Mouse (Mus musculus) stomach, embryonic 15.5 days (tissue): Measurements from ENCODE around the gene Srsf10. TPM values are rescaled to one million over a fixed set of nuclear protein-coding genes. Genes with fewer than 3 reads are reported as not detected.

Experiments
- ATAC-seq: fragments of 200-750 bp; cut with Nextera tagmentation; 2 replicates; pipeline ENCODE4 v1.8.0; 2017; ENCODE audit warnings: low read depth, moderate number of reproducible peaks, moderate TSS enrichment; ENCODE audit not compliant: insufficient read depth, low FRiP score
- H3K27ac ChIP-seq: fragments of 300-500 bp; sonication (generic); 2 replicates; pipeline ENCODE4 v1.5.1; 2015; ENCODE audit warnings: mild to moderate bottlenecking, inconsistent platforms
- H3K27me3 ChIP-seq: fragments of 300-500 bp; sonication (generic); replicated peaks from 2 replicates; pipeline ENCODE4 v1.6.1; 2015; ENCODE audit warnings: inconsistent platforms
- H3K36me3 ChIP-seq: fragments of 300-500 bp; sonication (generic); 2 replicates; pipeline ENCODE4 v1.6.1; 2015; ENCODE audit warnings: inconsistent platforms
- H3K4me1 ChIP-seq: fragments of 300-500 bp; sonication (generic); 2 replicates; pipeline ENCODE4 v1.6.1; 2015; ENCODE audit warnings: inconsistent platforms
- H3K4me2 ChIP-seq: fragments of 300-500 bp; sonication (generic); 2 replicates; pipeline ENCODE4 v1.6.1; 2015; ENCODE audit warnings: mild to moderate bottlenecking, inconsistent platforms
- H3K4me3 ChIP-seq: fragments of 300-500 bp; sonication (generic); replicated peaks from 2 replicates; pipeline ENCODE4 v1.5.1; 2015; ENCODE audit warnings: inconsistent platforms
- H3K9ac ChIP-seq: fragments of 300-500 bp; sonication (generic); 2 replicates; pipeline ENCODE4 v1.6.1; 2015; ENCODE audit warnings: inconsistent platforms
- H3K9me3 ChIP-seq: fragments of 300-500 bp; sonication (generic); 2 replicates; pipeline ENCODE4 v1.6.1; 2016; ENCODE audit warnings: inconsistent platforms
- WGBS: fragments of 180-500 bp; shearing (Covaris S2); methylation state at CpG from one replicate; pipeline ENCODE4 v1.1.7; 2015; 5-methylcytosine and 5-hydroxymethylcytosine counted together
- polyA plus RNA-seq: library from polyadenylated mRNA; unstranded; fragments of >200 nt; fragmentation: Nextera tagmentation; extraction: Ambion mirVana; gene quantifications from 2 replicates; pipeline ENCODE4 v1.2.1, GENCODE M21; 2015

The Srsf10 gene
- polyA plus RNA-seq, 1 experiment from 2014 or later, result 204 TPM

GRCm38 (mm10) chr4:135834124-135834717 is 21.3 kb upstream of the Srsf10 start:
- H3K9me3 ChIP-seq, result no peaks in the 10 kb centered on the region
- no peak overlapping the region for H3K4me3 ChIP-seq
- H3K4me2 ChIP-seq, result no peak overlapping the region
- no peak for ATAC-seq
- 82% methylated on average over 8 of the region's 8 CpGs for WGBS
- no peak overlapping the region for H3K27ac ChIP-seq
- no peaks in the 10 kb centered on the region for H3K27me3 ChIP-seq
- H3K4me1 ChIP-seq, result 0 out of 2 replicates have a peak, but pooled peaks cover 4% of the 10 kb centered on the region
- no peaks in the 10 kb centered on the region for H3K36me3 ChIP-seq
- H3K9ac ChIP-seq, result no peak overlapping the region

- Histone ChIP-seq H3K9me3 (no peaks in the 10 kb centered on the region), H3K4me1 (no peaks in the 10 kb centered on the region), H3K27ac (no peak overlapping the region), H3K9ac (no peak overlapping the region), H3K27me3 (no peaks in the 10 kb centered on the region), H3K36me3 (no peaks in the 10 kb centered on the region), H3K4me3 (no peak overlapping the region), H3K4me2 (no peak overlapping the region)
- no peak for ATAC-seq
- WGBS, result 70% methylated on average over 3 of the region's 3 CpGs
Measured at GRCm38 (mm10) chr4:135838925-135839292, 16.6 kb upstream of the Srsf10 start.

- no peak overlapping the region; the same call in 1 of the 2 replicates for H3K27ac ChIP-seq
- WGBS, result 65% methylated on average over 21 of the region's 21 CpGs
- H3K4me1 ChIP-seq, result no peaks in the 10 kb centered on the region
- H3K4me2 ChIP-seq, result no peak overlapping the region
- H3K9me3 ChIP-seq, result no peaks in the 10 kb centered on the region
- no peaks in the 10 kb centered on the region for H3K36me3 ChIP-seq
- ATAC-seq, result no peak
- no peaks in the 10 kb centered on the region for H3K27me3 ChIP-seq
- no peak overlapping the region for H3K4me3 ChIP-seq
- no peak overlapping the region for H3K9ac ChIP-seq
Measured at GRCm38 (mm10) chr4:135839293-135840011, 16.1 kb upstream of the Srsf10 start.

GRCm38 (mm10) chr4:135844400-135844799 is 11.1 kb upstream of the Srsf10 start:
- no peak overlapping the region; the same call in 1 of the 2 replicates for H3K27ac ChIP-seq
- no peak for ATAC-seq
- no peaks in the 10 kb centered on the region for H3K27me3 ChIP-seq
- 76% methylated on average over 6 of the region's 6 CpGs for WGBS
- no peaks in the 10 kb centered on the region for H3K36me3 ChIP-seq
- H3K4me3 ChIP-seq, result no peak overlapping the region
- no peaks in the 10 kb centered on the region for H3K4me1 ChIP-seq
- no peak overlapping the region for H3K9ac ChIP-seq
- H3K4me2 ChIP-seq, result no peak overlapping the region
- H3K9me3 ChIP-seq, result no peaks in the 10 kb centered on the region

GRCm38 (mm10) chr4:135847581-135847980 is 8.0 kb upstream of the Srsf10 start:
- WGBS, result 56% methylated on average over 5 of the region's 5 CpGs
- H3K4me2 ChIP-seq, result no peak overlapping the region
- no peaks in the 10 kb centered on the region for H3K27me3 ChIP-seq
- no peak overlapping the region for H3K27ac ChIP-seq
- no peak overlapping the region for H3K9ac ChIP-seq
- H3K36me3 ChIP-seq, result no peaks in the 10 kb centered on the region
- no peaks in the 10 kb centered on the region for H3K9me3 ChIP-seq
- H3K4me1 ChIP-seq, result peaks cover 11% of the 10 kb centered on the region; the same call in 1 of the 2 replicates
- H3K4me3 ChIP-seq, result no peak overlapping the region
- ATAC-seq, result no peak

- Histone ChIP-seq H3K27ac (no peak overlapping the region), H3K9ac (no peak overlapping the region), H3K36me3 (no peaks in the 10 kb centered on the region), H3K4me3 (no peak overlapping the region), H3K27me3 (no peaks in the 10 kb centered on the region), H3K4me2 (0 out of 2 replicates have a peak overlapping the region, but pooled peaks have one; percentile 8), H3K4me1 (peaks cover 15% of the 10 kb centered on the region; the same call in 1 of the 2 replicates), H3K9me3 (no peaks in the 10 kb centered on the region)
- ATAC-seq, result no peak; the same call in 1 of the 2 replicates
- WGBS, result 40% methylated on average over 13 of the region's 13 CpGs
Measured at GRCm38 (mm10) chr4:135850411-135851095, 5.0 kb upstream of the Srsf10 start.

GRCm38 (mm10) chr4:135851942-135852341 is 3.6 kb upstream of the Srsf10 start:
- Histone ChIP-seq H3K36me3 (no peaks in the 10 kb centered on the region), H3K27ac (no peak overlapping the region), H3K27me3 (no peaks in the 10 kb centered on the region), H3K4me3 (no peak overlapping the region), H3K4me1 (peaks cover 15% of the 10 kb centered on the region; the same call in 1 of the 2 replicates), H3K9ac (no peak overlapping the region), H3K9me3 (no peaks in the 10 kb centered on the region), H3K4me2 (no peak overlapping the region)
- WGBS, result 79% methylated on average over 9 of the region's 9 CpGs
- no peak for ATAC-seq

GRCm38 (mm10) chr4:135853987-135854546 is 1.5 kb upstream of the Srsf10 start:
- H3K9me3 ChIP-seq, result no peaks in the 10 kb centered on the region
- H3K36me3 ChIP-seq, result no peaks in the 10 kb centered on the region
- peaks cover 23% of the 10 kb centered on the region for H3K4me1 ChIP-seq
- H3K9ac ChIP-seq, result no peak overlapping the region
- ATAC-seq, result no peak
- H3K27ac ChIP-seq, result no peak overlapping the region
- no peaks in the 10 kb centered on the region for H3K27me3 ChIP-seq
- H3K4me2 ChIP-seq, result no peak overlapping the region
- WGBS, result 89% methylated on average over 14 of the region's 14 CpGs
- no peak overlapping the region for H3K4me3 ChIP-seq

GRCm38 (mm10) chr4:135854630-135855029 is 917 bp upstream of the Srsf10 start:
- H3K4me3 ChIP-seq, result peak overlapping the region; percentile 90
- H3K9ac ChIP-seq, result peak overlapping the region; percentile 73; the same call in 1 of the 2 replicates
- no peaks in the 10 kb centered on the region for H3K9me3 ChIP-seq
- 71% methylated on average over 11 of the region's 11 CpGs for WGBS
- peaks cover 27% of the 10 kb centered on the region for H3K4me1 ChIP-seq
- peak overlapping the region; percentile 80 for H3K4me2 ChIP-seq
- H3K36me3 ChIP-seq, result no peaks in the 10 kb centered on the region; the same call in 1 of the 2 replicates
- peak overlapping the region; percentile 100; the same call in 1 of the 2 replicates for H3K27ac ChIP-seq
- H3K27me3 ChIP-seq, result no peaks in the 10 kb centered on the region
- no peak for ATAC-seq

GRCm38 (mm10) chr4:135855080-135855479 is 467 bp upstream of the Srsf10 start:
- ATAC-seq, result no peak
- Histone ChIP-seq H3K27me3 (no peaks in the 10 kb centered on the region), H3K27ac (peak overlapping the region; percentile 100), H3K4me1 (peaks cover 28% of the 10 kb centered on the region), H3K4me2 (peak overlapping the region; percentile 80), H3K9ac (peak overlapping the region; percentile 73), H3K36me3 (no peaks in the 10 kb centered on the region; the same call in 1 of the 2 replicates), H3K9me3 (no peaks in the 10 kb centered on the region), H3K4me3 (peak overlapping the region; percentile 90)
- WGBS, result 7% methylated on average over 6 of the region's 6 CpGs

GRCm38 (mm10) chr4:135856223-135857091 is 910 bp downstream of the Srsf10 start:
- Histone ChIP-seq H3K36me3 (no peaks in the 10 kb centered on the region; the same call in 1 of the 2 replicates), H3K4me1 (peaks cover 22% of the 10 kb centered on the region), H3K4me2 (peak overlapping the region; percentile 59), H3K27ac (peak overlapping the region; percentile 100), H3K9me3 (no peaks in the 10 kb centered on the region), H3K9ac (peak overlapping the region; percentile 97), H3K4me3 (peak overlapping the region; percentile 90), H3K27me3 (no peaks in the 10 kb centered on the region)
- under 1% methylated on average over 87 of the region's 91 CpGs for WGBS
- ATAC-seq, result peak; percentile 74
